Mouse (Mus musculus) Patski (cell line): ENCODE results near the gene Txlng. TPM values are rescaled to one million over a fixed set of nuclear protein-coding genes. Genes with fewer than 3 reads are reported as not detected.
A peak's percentile ranks its signal among the peaks of the same experiment; 100 is the strongest.

Experiments used
- ATAC-seq: fragments of 100-300 bp; one replicate; pipeline ENCODE4 v1.8.0; 2021
- CTCF ChIA-PET: fragments of 350-600 bp; sonication (Branson Sonifier 250); formaldehyde crosslinking; loops from one replicate; lab custom pipeline; 2022; ENCODE audit warnings: inconsistent platforms; lab: Charles Lee
- POLR2A ChIA-PET: fragments of 350-600 bp; sonication (Branson Sonifier 250); formaldehyde crosslinking; loops from one replicate; lab custom pipeline; 2022; ENCODE audit warnings: antibody characterized with exemption, inconsistent platforms; lab: Charles Lee
- DNase-seq: peaks from one replicate; pipeline ENCODE4 v3.0.0-alpha.2; 2011; ENCODE audit warnings: low read depth, low spot score
- H3K27me3 ChIP-seq: fragments of 371-371 bp; one replicate; pipeline ENCODE4 v1.5.1; 2021
- CTCF ChIP-seq: fragments of 100-300 bp; IDR thresholded peaks from one replicate; pipeline ENCODE4 v1.5.1; 2021
- in situ Hi-C: fragments of 300-500 bp; cut with MboI; formaldehyde crosslinking; loops from 3 replicates; pipeline ENCODE4 v1.11.1; 2018; ENCODE audit warnings: low pct_unique_long_range_greater_than_20kb, mixed read lengths
- polyA plus RNA-seq: library from polyadenylated mRNA; unstranded; gene quantifications from one replicate; pipeline ENCODE4 v1.2.3, GENCODE M21; 2021

Txlng gene
- polyA plus RNA-seq, 1 experiment from 2014 or later: 10.6 TPM

DNA sequence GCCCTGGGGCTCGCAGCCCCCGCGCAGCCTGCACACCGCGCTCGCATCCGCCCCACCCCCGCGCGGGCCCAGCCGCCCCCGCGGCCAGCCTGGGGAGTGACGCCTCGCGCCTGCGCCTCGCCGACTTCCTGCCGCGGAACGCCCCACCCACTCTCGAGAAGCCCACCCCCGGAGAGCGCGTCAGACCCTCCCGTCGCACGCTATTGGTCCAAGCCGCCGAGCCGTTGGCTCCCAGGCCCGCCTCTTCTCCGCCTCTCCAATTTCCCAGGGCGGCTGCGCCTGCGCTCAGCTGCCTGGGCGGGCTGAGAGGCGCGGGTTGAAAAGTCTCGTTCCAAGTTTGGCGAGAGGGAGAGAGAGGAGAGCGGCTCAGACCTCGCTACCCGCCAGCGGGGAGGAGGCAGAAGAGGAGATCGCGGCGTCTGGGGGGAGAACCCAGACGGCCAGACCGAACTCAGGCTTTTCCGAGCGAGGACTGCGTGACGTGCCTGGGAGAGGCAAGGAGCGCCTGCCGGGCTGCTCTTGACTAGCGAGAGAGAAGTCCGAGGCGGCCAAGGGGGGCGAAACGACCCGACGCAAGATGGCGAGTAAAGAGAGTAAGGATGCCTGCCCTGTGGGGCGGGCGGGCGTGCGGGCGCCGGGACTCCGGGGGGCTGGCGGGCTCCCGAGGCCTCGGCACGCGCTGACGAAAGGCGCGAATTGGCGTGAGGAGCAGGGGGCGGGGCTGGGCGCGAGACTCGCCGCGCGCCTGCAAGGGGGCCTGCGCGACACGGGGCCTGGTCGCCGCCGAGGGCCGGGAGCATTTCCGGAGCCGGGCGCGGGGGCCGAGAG is 68.9 kb downstream of the Txlng start, which contains the start of gene Rbbp7:
TSS of gene Rbbp7 (plus strand) at position 288 of the 828 bp plus-strand sequence.
- POLR2A ChIA-PET: interaction anchor here (0.9 to 1.9 kb wide), 2 partner anchors 10 to 11 kb away, joined by 3 to 5 read pairs; no protein-coding TSS in a partner anchor
- in situ Hi-C loops: loop anchor here (5.0 kb wide), 1 partner anchor 38 kb away; no protein-coding TSS in a partner anchor
- ATAC-seq (peak; percentile 84), DNase-seq (peak; percentile 41)
- no peaks in the 10 kb centered on the region for H3K27me3 ChIP-seq
- no peak for TF ChIP-seq CTCF
- CTCF ChIA-PET: no interaction called here

DNA sequence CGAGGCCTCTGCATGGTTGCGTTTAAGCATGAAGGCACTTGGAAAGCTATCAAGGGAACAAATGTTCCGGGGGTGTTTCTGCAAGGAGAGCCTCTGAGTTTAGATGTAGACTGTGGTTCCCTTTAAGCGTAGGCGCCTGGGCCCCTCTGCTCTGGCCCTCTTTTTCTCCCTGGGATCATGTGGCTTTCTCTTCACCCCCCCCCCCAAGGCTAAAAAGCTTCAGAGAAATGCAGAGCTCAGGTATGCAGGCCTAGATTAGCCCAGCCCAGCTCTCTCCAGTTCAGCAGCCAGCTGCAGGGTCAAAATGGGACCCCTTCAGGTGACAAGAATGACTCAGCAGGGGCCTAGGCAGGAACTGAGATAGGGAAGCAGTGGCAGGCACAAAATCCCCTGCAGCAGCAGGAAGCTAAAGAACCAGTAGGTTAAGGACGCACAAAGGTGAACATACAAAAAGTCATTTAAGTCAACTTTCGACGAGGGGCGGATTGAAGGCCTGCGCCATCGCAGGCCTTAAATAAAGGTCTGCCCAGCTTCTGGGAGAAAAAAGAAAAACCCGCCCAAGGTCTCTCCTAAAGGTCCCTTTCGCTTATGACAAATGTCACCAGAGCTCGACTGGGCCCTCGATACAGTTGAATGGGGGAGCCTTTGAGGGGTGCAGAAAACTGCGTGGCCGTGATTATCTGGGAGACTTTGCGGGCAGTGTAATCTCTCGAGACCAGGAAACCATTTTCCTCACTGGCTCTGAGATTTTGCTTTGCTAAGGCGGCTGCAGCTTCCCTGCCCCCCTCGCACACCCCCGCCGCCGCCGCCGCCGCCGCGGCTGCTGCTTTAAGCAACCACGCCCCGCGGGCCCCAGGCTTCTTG is 69.8 kb downstream of the Txlng start:
- CTCF ChIA-PET: no interaction called here

DNA sequence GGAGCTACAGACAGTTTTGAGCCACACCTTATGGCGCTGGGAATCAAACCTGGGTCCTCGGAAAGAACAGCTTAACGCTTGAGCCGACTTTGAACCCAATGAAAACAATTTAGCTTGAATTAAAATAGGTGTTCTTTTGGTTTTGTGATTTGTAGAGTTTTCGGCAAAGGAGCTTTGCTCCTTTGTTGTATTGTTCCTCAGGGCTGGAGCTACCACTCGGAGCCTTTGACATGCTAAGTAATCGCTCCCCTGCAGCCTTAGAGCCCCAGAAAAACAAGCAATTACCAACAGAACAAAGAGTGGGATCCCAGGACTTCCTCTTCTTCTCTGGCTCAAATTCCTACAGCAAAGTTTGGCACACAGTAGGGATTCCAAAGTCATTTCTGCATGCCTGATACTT is 73.2 kb downstream of the Txlng start:
- peaks cover 12% of the 10 kb centered on the region for H3K27me3 ChIP-seq
- POLR2A ChIA-PET: no interaction called here
- no peak for TF ChIP-seq CTCF
- in situ Hi-C loops: no loop called here
- CTCF ChIA-PET: interaction anchor here (1.5 kb wide), 1 partner anchor 116 kb away, joined by 3 read pairs; no protein-coding TSS in a partner anchor
- no peak for ATAC-seq
- DNase-seq: no peak

More for the DNA sequence above, 69.8 kb downstream of the Txlng start:
- DNase-seq (peak; percentile 13), ATAC-seq (no peak)
- TF ChIP-seq CTCF: no peak
- POLR2A ChIA-PET: interaction anchor here (0.9 to 1.9 kb wide), 2 partner anchors 9 to 12 kb away, joined by 3 to 5 read pairs; no protein-coding TSS in a partner anchor
- in situ Hi-C loops: loop anchor here (5.0 kb wide), 1 partner anchor 37 kb away; no protein-coding TSS in a partner anchor
- no peaks in the 10 kb centered on the region for H3K27me3 ChIP-seq

DNA sequence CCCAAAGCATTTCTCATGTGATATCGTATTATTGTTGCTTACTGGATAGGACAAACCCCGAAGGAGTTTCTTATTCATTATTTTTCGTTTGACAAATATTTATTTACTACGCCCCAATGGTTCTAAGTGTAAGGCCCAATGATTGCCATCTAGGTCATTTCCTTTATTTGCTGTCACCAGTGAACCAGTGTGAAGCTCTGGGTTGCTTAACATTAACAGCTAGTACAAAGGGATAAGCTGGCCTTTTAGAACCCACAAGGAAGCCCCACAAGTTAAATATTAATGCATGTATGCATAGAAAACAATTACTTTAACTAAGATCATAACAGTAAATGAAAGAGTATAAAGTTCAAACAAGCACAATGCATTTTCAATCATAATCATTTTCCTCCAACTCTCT is 74.9 kb downstream of the Txlng start:
- ATAC-seq: no peak
- POLR2A ChIA-PET: interaction anchor here (0.6 kb wide), 1 partner anchor 17 kb away, joined by 3 read pairs; no protein-coding TSS in a partner anchor
- in situ Hi-C loops: no loop called here
- peaks cover 12% of the 10 kb centered on the region for H3K27me3 ChIP-seq
- CTCF ChIA-PET: interaction anchor here (1.5 kb wide), 1 partner anchor 117 kb away, joined by 3 read pairs; no protein-coding TSS in a partner anchor
- no peak for TF ChIP-seq CTCF
- no peak for DNase-seq

DNA sequence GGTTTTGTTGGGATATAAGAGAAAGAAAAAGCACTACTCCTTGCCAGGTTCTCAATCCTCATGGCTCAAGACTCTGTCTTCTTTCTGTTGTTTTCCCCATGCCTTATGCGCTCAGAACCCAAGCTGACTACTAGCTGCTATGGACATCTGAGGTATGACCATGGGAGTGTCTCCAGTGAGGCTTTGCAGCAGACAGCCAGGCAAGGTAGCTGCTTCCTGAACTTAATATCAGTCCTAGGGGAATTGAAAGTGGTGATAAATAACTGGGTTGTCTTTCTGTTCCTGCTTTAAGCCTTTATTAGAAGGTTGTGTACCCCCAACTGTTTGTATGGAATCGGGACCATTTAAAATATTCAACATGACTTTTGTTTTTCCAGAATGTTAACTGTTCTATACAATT is 76.8 kb downstream of the Txlng start:
- TF ChIP-seq CTCF: no peak
- CTCF ChIA-PET: interaction anchor here (0.9 kb wide), 1 partner anchor 11 kb away, joined by 3 read pairs; no protein-coding TSS in a partner anchor
- in situ Hi-C loops: no loop called here

DNA sequence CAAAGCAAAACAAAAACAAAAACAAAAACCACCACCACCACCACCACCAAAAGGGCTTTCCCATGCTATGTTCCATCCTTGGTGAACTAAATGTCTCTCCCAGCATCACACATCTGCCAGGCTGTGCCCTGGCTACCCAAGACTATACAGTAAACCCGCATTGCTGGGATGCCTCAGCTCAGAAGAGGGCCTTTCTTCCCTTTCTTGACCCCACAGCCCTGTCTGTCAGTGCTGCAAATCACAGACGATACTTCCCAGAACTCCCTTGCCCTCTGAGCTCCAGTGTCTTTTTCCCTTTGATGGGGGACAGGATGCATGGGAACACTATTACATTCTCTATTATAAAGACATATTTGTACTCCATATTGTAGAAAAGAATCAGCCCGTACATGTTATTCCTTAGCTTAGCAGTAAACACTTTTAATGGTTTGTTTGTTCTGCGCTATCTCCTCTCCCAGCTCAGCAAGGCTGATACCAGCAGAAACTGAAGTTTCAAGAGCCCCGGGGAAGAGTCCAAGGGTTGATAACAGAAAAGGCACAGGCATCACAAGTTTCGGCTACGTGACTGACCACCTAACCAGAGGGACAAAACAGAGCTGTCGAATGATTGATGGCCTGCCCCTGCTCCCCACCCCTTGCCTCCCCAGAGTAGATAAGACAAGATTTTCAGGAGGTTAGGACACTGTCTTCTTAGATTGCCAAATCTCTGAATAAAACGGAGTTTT is 80.4 kb downstream of the Txlng start:
- DNase-seq (no peak), ATAC-seq (no peak)
- in situ Hi-C loops: no loop called here
- peaks cover 12% of the 10 kb centered on the region for H3K27me3 ChIP-seq
- POLR2A ChIA-PET: interaction anchor here (0.6 kb wide), 1 partner anchor 9 kb away, joined by 6 read pairs; no protein-coding TSS in a partner anchor
- CTCF ChIA-PET: interaction anchor here (1.0 to 1.1 kb wide), 2 partner anchors 8 to 31 kb away, joined by 3 read pairs; no protein-coding TSS in a partner anchor
- no peak for TF ChIP-seq CTCF

More for the DNA sequence above, 76.8 kb downstream of the Txlng start:
- ATAC-seq: no peak
- POLR2A ChIA-PET: no interaction called here
- no peak for DNase-seq
- peaks cover 12% of the 10 kb centered on the region for H3K27me3 ChIP-seq

DNA sequence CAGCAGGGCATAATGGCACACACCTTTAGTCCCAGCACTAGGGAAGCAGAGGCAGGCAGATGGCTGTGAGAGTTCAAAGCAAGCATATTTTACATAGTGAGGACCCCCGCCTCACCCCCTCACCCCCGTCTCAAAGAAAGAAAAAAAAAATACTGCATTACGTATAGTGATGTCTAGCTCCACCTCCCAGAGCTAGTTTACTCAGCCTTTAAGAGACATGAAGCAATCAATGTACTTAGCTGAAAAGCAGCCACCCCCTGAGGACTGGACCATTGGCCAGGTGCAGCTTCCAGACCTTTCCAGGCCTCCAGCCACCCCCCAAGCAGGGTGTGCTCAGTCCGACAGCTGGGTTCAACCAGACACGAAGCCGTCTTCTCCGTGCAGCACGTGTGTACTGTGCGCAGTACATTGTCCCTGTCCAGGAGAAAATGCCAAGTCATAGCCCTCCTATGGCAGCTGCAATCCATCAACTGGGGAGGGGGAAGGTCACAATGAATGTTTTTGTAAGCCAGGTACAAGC is 93.1 kb downstream of the Txlng start:
- no peaks in the 10 kb centered on the region for H3K27me3 ChIP-seq
- no peak for TF ChIP-seq CTCF
- in situ Hi-C loops: no loop called here
- ChIA-PET CTCF (interaction anchor here (0.7 kb wide), 1 partner anchor 190 kb away, joined by 3 read pairs; no protein-coding TSS in a partner anchor), POLR2A (no interaction called here)
- ATAC-seq: no peak
- DNase-seq: no peak

DNA sequence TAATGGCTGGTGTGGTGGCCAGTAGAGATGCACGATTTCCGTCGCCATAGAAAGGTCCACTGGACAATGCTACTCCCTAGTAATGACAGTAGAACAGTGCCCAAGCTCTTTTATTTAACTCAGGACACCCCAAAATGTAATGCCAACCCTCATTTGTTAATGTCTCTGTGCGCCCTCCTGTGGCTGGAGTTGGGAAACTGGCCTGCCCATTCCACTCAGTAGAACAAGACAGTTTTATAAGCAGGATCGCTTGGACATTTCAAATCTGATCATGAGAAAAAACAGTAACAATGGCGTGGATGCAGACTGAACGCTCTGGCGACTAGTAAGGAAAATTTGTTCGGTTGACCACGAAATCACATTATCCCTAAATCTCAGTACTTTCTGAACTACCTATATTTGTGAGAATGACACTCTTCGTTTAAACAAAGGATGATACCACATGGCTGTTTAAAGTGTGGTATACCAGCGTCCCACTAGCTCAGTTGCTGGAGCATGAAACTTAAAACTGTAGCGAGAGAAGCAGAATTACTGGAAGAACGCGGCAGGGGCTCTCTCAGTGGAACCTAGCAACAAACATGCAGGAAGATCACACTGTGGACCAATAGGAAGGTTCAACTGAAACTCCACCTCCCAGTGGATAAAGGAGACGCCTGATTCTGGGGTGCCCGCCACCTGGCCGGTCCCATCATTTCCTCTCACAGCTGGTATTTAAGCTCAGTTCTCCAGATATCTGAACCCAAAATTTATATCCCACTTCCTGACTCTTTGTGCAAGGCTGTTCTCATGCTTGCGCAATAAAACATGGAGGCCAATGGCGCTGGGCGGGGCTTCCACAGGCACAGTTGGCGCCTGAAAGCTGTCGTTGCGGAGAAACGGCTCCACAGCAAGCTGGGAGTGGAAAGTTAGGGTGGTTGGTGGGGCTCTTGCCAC is 94.0 kb downstream of the Txlng start:
- no peak for ATAC-seq
- ChIA-PET POLR2A (no interaction called here), CTCF (no interaction called here)
- no peaks in the 10 kb centered on the region for H3K27me3 ChIP-seq
- no peak for DNase-seq
- TF ChIP-seq CTCF: peak; percentile 58
- in situ Hi-C loops: no loop called here
